ENCODE assay signal across 17 mouse cellular contexts in genomic region chr1:42876463-42877093, GRCm38 (mm10). TPM values are rescaled to one million over a fixed set of nuclear protein-coding genes. Genes with fewer than 3 reads are reported as not detected.
DNase-seq lines count a peak whose midpoint lies in the region; ATAC-seq and TF ChIP-seq lines count a peak whose summit lies in the region.
"Had no signal": no experiment of that assay in that cellular context is flagged by ENCODE, and none has a peak within 500 bp of the region (broad histone marks: within the 10 kb centered on the region; RNA-seq: fewer than 3 reads in every experiment).

No protein-coding gene starts in this region.

- H3K4me1 ChIP-seq in forebrain, embryonic 14.5 days (ENCODE audit: control insufficient read depth, insufficient read depth, low read length) = peaks cover 5% of the 10 kb centered on the region; the same call in 1 of the 2 replicates
- H3K4me1 ChIP-seq in hindbrain, embryonic 15.5 days (replicated peaks) = peaks cover 15% of the 10 kb centered on the region
- H3K4me1 ChIP-seq in midbrain, embryonic 15.5 days = peaks cover 14% of the 10 kb centered on the region
- H3K4me1 ChIP-seq in lung, postnatal 0 days (ENCODE audit: insufficient read depth, low read depth, low read length) = no peaks in the 10 kb centered on the region
- H3K4me1 ChIP-seq in intestine, postnatal 0 days (replicated peaks; ENCODE audit: control insufficient read depth, insufficient read depth, low read length) = no peaks in the 10 kb centered on the region
- H3K4me1 ChIP-seq: embryonic facial prominence, embryonic 15.5 days; limb, embryonic 13.5 days had no signal

- no peak overlapping the region for H3K4me3 ChIP-seq in forebrain, embryonic 14.5 days (ENCODE audit: low read depth, low read length)
- H3K4me3 ChIP-seq in hindbrain, embryonic 15.5 days = no peak overlapping the region
- no peak overlapping the region for H3K4me3 ChIP-seq in midbrain, embryonic 15.5 days
- no peak overlapping the region for H3K4me3 ChIP-seq in lung, postnatal 0 days (ENCODE audit: low read depth, low read length)
- H3K4me3 ChIP-seq in intestine, postnatal 0 days (ENCODE audit: low read depth, low read length) = no peak overlapping the region
- H3K4me3 ChIP-seq: embryonic facial prominence, embryonic 15.5 days; left cerebral cortex, adult 2 months; limb, embryonic 13.5 days; myocyte had no signal

- no peaks in the 10 kb centered on the region for H3K27me3 ChIP-seq in forebrain, embryonic 14.5 days (replicated peaks; ENCODE audit: control insufficient read depth, insufficient read depth, low read length)
- no peaks in the 10 kb centered on the region for H3K27me3 ChIP-seq in hindbrain, embryonic 15.5 days
- H3K27me3 ChIP-seq in midbrain, embryonic 15.5 days (replicated peaks) = no peaks in the 10 kb centered on the region
- H3K27me3 ChIP-seq in lung, postnatal 0 days (replicated peaks; ENCODE audit: insufficient read depth, low read length) = no peaks in the 10 kb centered on the region
- no peaks in the 10 kb centered on the region for H3K27me3 ChIP-seq in intestine, postnatal 0 days (replicated peaks; ENCODE audit: control insufficient read depth, insufficient read depth, low read length)
- H3K27me3 ChIP-seq: embryonic facial prominence, embryonic 15.5 days; limb, embryonic 13.5 days had no signal

- TF ChIP-seq EP300 in lung, postnatal 0 days (IDR thresholded peaks at IDR 0.05) = no peak

- 58% methylated on average over 4 of the region's 4 CpGs for WGBS in forebrain, embryonic 14.5 days
- WGBS in hindbrain, embryonic 15.5 days = 40% methylated on average over 4 of the region's 4 CpGs
- WGBS in midbrain, embryonic 15.5 days = 50% methylated on average over 4 of the region's 4 CpGs
- WGBS in lung, postnatal 0 days = 76% methylated on average over 4 of the region's 4 CpGs
- WGBS in intestine, postnatal 0 days = 84% methylated on average over 4 of the region's 4 CpGs

- DNase-seq in brain, embryonic 14.5 days (ENCODE audit: low read depth) = peak; percentile 62
- DNase-seq in forebrain, embryonic 14.5 days (ENCODE audit: low spot score) = peak; percentile 28
- no peak for DNase-seq in lung, postnatal 0 days (ENCODE audit: low spot score)
- DNase-seq in cerebellum, adult 11-12 months = no peak
- DNase-seq in heart, adult 18-20 months = no peak
- DNase-seq: cerebellum, adult 11 months; kidney, adult 9 months; right cerebral cortex, postnatal 4 days; thymus, adult 2 months had no signal

- peak overlapping the region; percentile 23; the same call in 1 of the 2 replicates for H3K27ac ChIP-seq in forebrain, embryonic 14.5 days (ENCODE audit: low read depth, low read length)
- H3K27ac ChIP-seq in hindbrain, embryonic 15.5 days (replicated peaks) = peak overlapping the region; percentile 71
- H3K27ac ChIP-seq in midbrain, embryonic 15.5 days = peak overlapping the region; percentile 45
- no peak overlapping the region for H3K27ac ChIP-seq in lung, postnatal 0 days (ENCODE audit: low read length)
- no peak overlapping the region for H3K27ac ChIP-seq in intestine, postnatal 0 days (ENCODE audit: low read depth, low read length)
- H3K27ac ChIP-seq: embryonic facial prominence, embryonic 15.5 days; left cerebral cortex, adult 2 months; limb, embryonic 13.5 days; macrophage had no signal

- H3K36me3 ChIP-seq in forebrain, embryonic 14.5 days (ENCODE audit: control insufficient read depth, insufficient read depth, low read length) = no peaks in the 10 kb centered on the region
- H3K36me3 ChIP-seq in hindbrain, embryonic 15.5 days = no peaks in the 10 kb centered on the region
- no peaks in the 10 kb centered on the region for H3K36me3 ChIP-seq in midbrain, embryonic 15.5 days (replicated peaks)
- H3K36me3 ChIP-seq in lung, postnatal 0 days (ENCODE audit: insufficient read depth, low read length) = no peaks in the 10 kb centered on the region
- no peaks in the 10 kb centered on the region for H3K36me3 ChIP-seq in intestine, postnatal 0 days (ENCODE audit: control insufficient read depth, insufficient read depth)
- H3K36me3 ChIP-seq: embryonic facial prominence, embryonic 15.5 days; limb, embryonic 13.5 days had no signal

- no peak for TF ChIP-seq CTCF in brain, embryonic 14.5 days (IDR thresholded peaks at IDR 0.05; ENCODE audit: borderline replicate concordance, extremely low read depth, insufficient read depth, insufficient read length)
- TF ChIP-seq CTCF in lung, postnatal 0 days (IDR thresholded peaks at IDR 0.05) = no peak
- TF ChIP-seq CTCF in intestine, postnatal 0 days (IDR thresholded peaks at IDR 0.05; ENCODE audit: low read depth) = no peak

- H3K9me3 ChIP-seq in forebrain, embryonic 14.5 days (replicated peaks; ENCODE audit: control insufficient read depth, low read length) = no peaks in the 10 kb centered on the region
- no peaks in the 10 kb centered on the region for H3K9me3 ChIP-seq in hindbrain, embryonic 15.5 days
- H3K9me3 ChIP-seq in midbrain, embryonic 15.5 days = no peaks in the 10 kb centered on the region
- no peaks in the 10 kb centered on the region for H3K9me3 ChIP-seq in lung, postnatal 0 days (ENCODE audit: low read length)
- H3K9me3 ChIP-seq in intestine, postnatal 0 days (ENCODE audit: control insufficient read depth) = no peaks in the 10 kb centered on the region
- H3K9me3 ChIP-seq: embryonic facial prominence, embryonic 15.5 days; limb, embryonic 13.5 days had no signal

- peak overlapping the region; percentile 25; the same call in 1 of the 2 replicates for H3K4me2 ChIP-seq in forebrain, embryonic 14.5 days (ENCODE audit: low read length)
- peak overlapping the region; percentile 45 for H3K4me2 ChIP-seq in hindbrain, embryonic 15.5 days
- peak overlapping the region; percentile 42 for H3K4me2 ChIP-seq in midbrain, embryonic 15.5 days
- H3K4me2 ChIP-seq in lung, postnatal 0 days (replicated peaks; ENCODE audit: low read depth, low read length) = no peak overlapping the region
- H3K4me2 ChIP-seq in intestine, postnatal 0 days (replicated peaks; ENCODE audit: low read depth) = no peak overlapping the region
- H3K4me2 ChIP-seq: embryonic facial prominence, embryonic 15.5 days; limb, embryonic 13.5 days had no signal

- peak; percentile 53; the same call in 1 of the 2 replicates for ATAC-seq in forebrain, embryonic 14.5 days
- ATAC-seq in hindbrain, embryonic 15.5 days (ENCODE audit: low FRiP score, low read depth) = no peak
- ATAC-seq in midbrain, embryonic 15.5 days (replicated peaks) = peak; percentile 75
- no peak for ATAC-seq in lung, postnatal 0 days
- ATAC-seq in intestine, postnatal 0 days = no peak

- no peak overlapping the region for H3K9ac ChIP-seq in forebrain, embryonic 14.5 days (ENCODE audit: low read length)
- no peak overlapping the region for H3K9ac ChIP-seq in hindbrain, embryonic 15.5 days
- no peak overlapping the region for H3K9ac ChIP-seq in midbrain, embryonic 15.5 days
- no peak overlapping the region for H3K9ac ChIP-seq in lung, postnatal 0 days (replicated peaks; ENCODE audit: low read depth)
- H3K9ac ChIP-seq in intestine, postnatal 0 days (ENCODE audit: low read depth, low read length) = no peak overlapping the region
- H3K9ac ChIP-seq: embryonic facial prominence, embryonic 15.5 days; limb, embryonic 13.5 days had no signal

- TF ChIP-seq POLR2A in brain, embryonic 14.5 days (IDR thresholded peaks at IDR 0.05; ENCODE audit: borderline replicate concordance, extremely low read depth, insufficient read depth, insufficient read length, poor library complexity, severe bottlenecking) = no peak

RNA-seq across cellular contexts. Expression of gene Mrps9, which starts 25.5 kb away (rescaled TPM):
- polyA plus RNA-seq in brain, embryonic 14.5 days (2012; rRNA removed) = 40.5 and 43.2 TPM in 2 replicates
- 45.4 and 48.0 TPM in 2 replicates for polyA plus RNA-seq in forebrain, embryonic 14.5 days (2014; fragmentation: Nextera tagmentation; extraction: Ambion mirVana)
- 28.8 and 35.3 TPM in 2 replicates for polyA plus RNA-seq in hindbrain, embryonic 15.5 days (2015; fragmentation: Nextera tagmentation; extraction: Ambion mirVana)
- 29.3 and 35.4 TPM in 2 replicates for polyA plus RNA-seq in midbrain, embryonic 15.5 days (2015; fragmentation: Nextera tagmentation; extraction: Ambion mirVana)
- polyA plus RNA-seq in lung, postnatal 0 days (2015; fragmentation: Nextera tagmentation; extraction: Ambion mirVana) = 41.1 and 41.2 TPM in 2 replicates
- polyA plus RNA-seq in intestine, postnatal 0 days (2015; fragmentation: Nextera tagmentation; extraction: Ambion mirVana) = 37.1 and 38.3 TPM in 2 replicates
- total RNA-seq in heart, adult 18-20 months (2021) = 100 to 1,000 TPM; 112 to 114 TPM

Comparison
In these comparisons a context has a peak if more than half of its experiments do, and no peak if none do; other contexts are left out.
1. DNase-seq: peak in brain, embryonic 14.5 days (single experiment) and forebrain, embryonic 14.5 days (single experiment); none in lung, postnatal 0 days (single experiment), cerebellum, adult 11-12 months (single experiment) and heart, adult 18-20 months (0 of 2).
2. ATAC-seq: peak in forebrain, embryonic 14.5 days (single experiment) and midbrain, embryonic 15.5 days (single experiment); none in hindbrain, embryonic 15.5 days (single experiment), lung, postnatal 0 days (single experiment) and intestine, postnatal 0 days (single experiment).
3. H3K27ac ChIP-seq: peak in forebrain, embryonic 14.5 days (single experiment), hindbrain, embryonic 15.5 days (single experiment) and midbrain, embryonic 15.5 days (single experiment); none in lung, postnatal 0 days (single experiment) and intestine, postnatal 0 days (single experiment).
4. H3K4me2 ChIP-seq: peak in forebrain, embryonic 14.5 days (single experiment), hindbrain, embryonic 15.5 days (single experiment) and midbrain, embryonic 15.5 days (single experiment); none in lung, postnatal 0 days (single experiment) and intestine, postnatal 0 days (single experiment).